Mouse (Mus musculus): ENCODE results near the gene Slc25a36. TPM values are rescaled to one million over a fixed set of nuclear protein-coding genes. Genes with fewer than 3 reads are reported as not detected.
A peak's percentile ranks its signal among the peaks of the same experiment; 100 is the strongest.

The Slc25a36 gene
- polyA plus RNA-seq (2014; fragmentation: Nextera tagmentation; extraction: Ambion mirVana), result 74.8 and 78.2 TPM in 2 replicates

- no peaks in the 10 kb centered on the region for H3K27me3 ChIP-seq (ENCODE audit: control insufficient read depth, insufficient read depth, low read length)
- peaks cover 19 to 36% of the 10 kb centered on the region in 2 experiments for H3K4me1 ChIP-seq (ENCODE audit: control insufficient read depth in 2 of 2, insufficient read depth in 2 of 2, low read length in 2 of 2)
- ATAC-seq (ENCODE audit: insufficient number of reproducible peaks, insufficient read depth, low FRiP score, low read depth), result peak; percentile 97
- peak within 1 kb of the TSS; percentile 93 to 97 for H3K27ac ChIP-seq (replicated peaks in 1 of 2; ENCODE audit: control insufficient read depth in 1 of 2, insufficient read depth in 1 of 2, low read depth in 2 of 2, low read length in 2 of 2)
- H3K9ac ChIP-seq (ENCODE audit: low read length), result peak within 1 kb of the TSS; percentile 97
- WGBS, result under 1% methylated on average over 71 of the region's 91 CpGs
- H3K9me3 ChIP-seq (ENCODE audit: control insufficient read depth, low read length), result no peaks in the 10 kb centered on the region
- 0 out of 2 replicates have a peak, but pooled peaks cover 5% of the 10 kb centered on the region for H3K36me3 ChIP-seq (ENCODE audit: control insufficient read depth, insufficient read depth, low read length)
- peak within 1 kb of the TSS; percentile 81 for H3K4me2 ChIP-seq (ENCODE audit: low read length)
- H3K4me3 ChIP-seq (ENCODE audit: control insufficient read depth in 1 of 2, insufficient read depth in 1 of 2, low read depth in 1 of 2, low read length in 2 of 2), result peak within 1 kb of the TSS; percentile 86 to 87
Measured at GRCm38 (mm10) chr9:97110571-97111390, at the start of gene Slc25a36. Gene Slc25a36, minus strand, starts transcription at chr9:97111157.

- 37% methylated on average over 3 of the region's 3 CpGs for WGBS
- no peaks in the 10 kb centered on the region for H3K9me3 ChIP-seq (ENCODE audit: control insufficient read depth, low read length)
- H3K27ac ChIP-seq (replicated peaks in 1 of 2; ENCODE audit: control insufficient read depth in 1 of 2, insufficient read depth in 1 of 2, low read depth in 2 of 2, low read length in 2 of 2), result no peak overlapping the region
- no peaks in the 10 kb centered on the region for H3K36me3 ChIP-seq (ENCODE audit: control insufficient read depth, insufficient read depth, low read length)
- no peak for ATAC-seq (ENCODE audit: insufficient number of reproducible peaks, insufficient read depth, low FRiP score, low read depth)
- H3K4me3 ChIP-seq (ENCODE audit: control insufficient read depth in 1 of 2, insufficient read depth in 1 of 2, low read depth in 1 of 2, low read length in 2 of 2), result no peak overlapping the region
- H3K9ac ChIP-seq (ENCODE audit: low read length), result no peak overlapping the region
- peaks cover 5 to 8% of the 10 kb centered on the region in 2 experiments for H3K4me1 ChIP-seq (ENCODE audit: control insufficient read depth in 2 of 2, insufficient read depth in 2 of 2, low read length in 2 of 2)
- no peaks in the 10 kb centered on the region for H3K27me3 ChIP-seq (ENCODE audit: control insufficient read depth, insufficient read depth, low read length)
- H3K4me2 ChIP-seq (ENCODE audit: low read length), result no peak overlapping the region
Measured at GRCm38 (mm10) chr9:97158412-97158811, 47.5 kb upstream of the Slc25a36 start.

GRCm38 (mm10) chr9:97155981-97156380 is 45.0 kb upstream of the Slc25a36 start:
- no peak overlapping the region for H3K4me2 ChIP-seq (ENCODE audit: low read length)
- H3K27me3 ChIP-seq (ENCODE audit: control insufficient read depth, insufficient read depth, low read length), result no peaks in the 10 kb centered on the region
- ATAC-seq (ENCODE audit: insufficient number of reproducible peaks, insufficient read depth, low FRiP score, low read depth), result no peak
- no peak overlapping the region for H3K4me3 ChIP-seq (ENCODE audit: control insufficient read depth in 1 of 2, insufficient read depth in 1 of 2, low read depth in 1 of 2, low read length in 2 of 2)
- H3K36me3 ChIP-seq (ENCODE audit: control insufficient read depth, insufficient read depth, low read length), result no peaks in the 10 kb centered on the region
- no peak overlapping the region for H3K9ac ChIP-seq (ENCODE audit: low read length)
- peak overlapping the region; percentile 15 to 62; a peak in 3 of 4 replicates for H3K27ac ChIP-seq (replicated peaks in 1 of 2; ENCODE audit: control insufficient read depth in 1 of 2, insufficient read depth in 1 of 2, low read depth in 2 of 2, low read length in 2 of 2)
- H3K4me1 ChIP-seq (ENCODE audit: control insufficient read depth in 2 of 2, insufficient read depth in 2 of 2, low read length in 2 of 2), result peaks cover 5 to 8% of the 10 kb centered on the region in 2 experiments
- WGBS, result 40% methylated on average over 3 of the region's 3 CpGs
- H3K9me3 ChIP-seq (ENCODE audit: control insufficient read depth, low read length), result no peaks in the 10 kb centered on the region

GRCm38 (mm10) chr9:97154956-97155355 is 44.0 kb upstream of the Slc25a36 start:
- H3K4me3 ChIP-seq (ENCODE audit: control insufficient read depth in 1 of 2, insufficient read depth in 1 of 2, low read depth in 1 of 2, low read length in 2 of 2), result no peak overlapping the region

GRCm38 (mm10) chr9:97153006-97153405 is 42.0 kb upstream of the Slc25a36 start:
- Histone ChIP-seq H3K4me1 (ENCODE audit: control insufficient read depth in 2 of 2, insufficient read depth in 2 of 2, low read length in 2 of 2) (peaks cover 5 to 8% of the 10 kb centered on the region in 2 experiments), H3K4me3 (ENCODE audit: control insufficient read depth in 1 of 2, insufficient read depth in 1 of 2, low read depth in 1 of 2, low read length in 2 of 2) (no peak overlapping the region), H3K4me2 (ENCODE audit: low read length) (no peak overlapping the region), H3K27me3 (ENCODE audit: control insufficient read depth, insufficient read depth, low read length) (no peaks in the 10 kb centered on the region), H3K36me3 (ENCODE audit: control insufficient read depth, insufficient read depth, low read length) (no peaks in the 10 kb centered on the region), H3K9me3 (ENCODE audit: control insufficient read depth, low read length) (no peaks in the 10 kb centered on the region), H3K9ac (ENCODE audit: low read length) (no peak overlapping the region), H3K27ac (replicated peaks in 1 of 2; ENCODE audit: control insufficient read depth in 1 of 2, insufficient read depth in 1 of 2, low read depth in 2 of 2, low read length in 2 of 2) (no peak overlapping the region)
- no peak for ATAC-seq (ENCODE audit: insufficient number of reproducible peaks, insufficient read depth, low FRiP score, low read depth)
- WGBS, result 86% methylated on average over 3 of the region's 3 CpGs

More at GRCm38 (mm10) chr9:97154956-97155355, 44.0 kb upstream of the Slc25a36 start:
- no peaks in the 10 kb centered on the region for H3K9me3 ChIP-seq (ENCODE audit: control insufficient read depth, low read length)
- no peak overlapping the region for H3K4me2 ChIP-seq (ENCODE audit: low read length)
- WGBS, result 82% methylated on average over 4 of the region's 4 CpGs
- peaks cover 5 to 8% of the 10 kb centered on the region in 2 experiments for H3K4me1 ChIP-seq (ENCODE audit: control insufficient read depth in 2 of 2, insufficient read depth in 2 of 2, low read length in 2 of 2)
- H3K27me3 ChIP-seq (ENCODE audit: control insufficient read depth, insufficient read depth, low read length), result no peaks in the 10 kb centered on the region
- H3K27ac ChIP-seq (replicated peaks in 1 of 2; ENCODE audit: control insufficient read depth in 1 of 2, insufficient read depth in 1 of 2, low read depth in 2 of 2, low read length in 2 of 2), result peak overlapping the region in 1 of 2 experiments; percentile 62; a peak in 1 of 4 replicates
- no peak; the same call in 1 of the 2 replicates for ATAC-seq (ENCODE audit: insufficient number of reproducible peaks, insufficient read depth, low FRiP score, low read depth)
- no peaks in the 10 kb centered on the region for H3K36me3 ChIP-seq (ENCODE audit: control insufficient read depth, insufficient read depth, low read length)
- no peak overlapping the region for H3K9ac ChIP-seq (ENCODE audit: low read length)

- WGBS, result 48% methylated on average over 2 of the region's 2 CpGs
- peak; percentile 48; the same call in 1 of the 2 replicates for ATAC-seq (ENCODE audit: insufficient number of reproducible peaks, insufficient read depth, low FRiP score, low read depth)
- H3K27ac ChIP-seq (replicated peaks in 1 of 2; ENCODE audit: control insufficient read depth in 1 of 2, insufficient read depth in 1 of 2, low read depth in 2 of 2, low read length in 2 of 2), result peak overlapping the region in 1 of 2 experiments; percentile 64; a peak in 2 of 4 replicates
Measured at GRCm38 (mm10) chr9:97147270-97147669, 36.3 kb upstream of the Slc25a36 start.

GRCm38 (mm10) chr9:97145351-97145750 is 34.4 kb upstream of the Slc25a36 start:
- WGBS, result 24% methylated on average over 6 of the region's 6 CpGs
- Histone ChIP-seq H3K9ac (ENCODE audit: low read length) (no peak overlapping the region), H3K27ac (replicated peaks in 1 of 2; ENCODE audit: control insufficient read depth in 1 of 2, insufficient read depth in 1 of 2, low read depth in 2 of 2, low read length in 2 of 2) (peak overlapping the region; percentile 78 to 93), H3K4me2 (ENCODE audit: low read length) (peak overlapping the region; percentile 21), H3K9me3 (ENCODE audit: control insufficient read depth, low read length) (no peaks in the 10 kb centered on the region), H3K36me3 (ENCODE audit: control insufficient read depth, insufficient read depth, low read length) (no peaks in the 10 kb centered on the region), H3K4me3 (ENCODE audit: control insufficient read depth in 1 of 2, insufficient read depth in 1 of 2, low read depth in 1 of 2, low read length in 2 of 2) (no peak overlapping the region), H3K4me1 (ENCODE audit: control insufficient read depth in 2 of 2, insufficient read depth in 2 of 2, low read length in 2 of 2) (peaks cover 17 to 35% of the 10 kb centered on the region in 2 experiments), H3K27me3 (ENCODE audit: control insufficient read depth, insufficient read depth, low read length) (no peaks in the 10 kb centered on the region)
- ATAC-seq (ENCODE audit: insufficient number of reproducible peaks, insufficient read depth, low FRiP score, low read depth), result peak; percentile 66

More at GRCm38 (mm10) chr9:97147270-97147669, 36.3 kb upstream of the Slc25a36 start:
- Histone ChIP-seq H3K4me2 (ENCODE audit: low read length) (no peak overlapping the region), H3K36me3 (ENCODE audit: control insufficient read depth, insufficient read depth, low read length) (no peaks in the 10 kb centered on the region), H3K9ac (ENCODE audit: low read length) (no peak overlapping the region), H3K4me3 (ENCODE audit: control insufficient read depth in 1 of 2, insufficient read depth in 1 of 2, low read depth in 1 of 2, low read length in 2 of 2) (no peak overlapping the region), H3K27me3 (ENCODE audit: control insufficient read depth, insufficient read depth, low read length) (no peaks in the 10 kb centered on the region), H3K9me3 (ENCODE audit: control insufficient read depth, low read length) (no peaks in the 10 kb centered on the region), H3K4me1 (ENCODE audit: control insufficient read depth in 2 of 2, insufficient read depth in 2 of 2, low read length in 2 of 2) (peaks cover 17 to 30% of the 10 kb centered on the region in 2 experiments)

Measured in heart, embryonic 14.5 days (tissue).